Mouse (Mus musculus) layer of hippocampus, adult 9-11 months (tissue): Measurements from ENCODE around the gene Olfr1167.
"Not testable (repeated sequence)": the region's sequence is repeated elsewhere in the genome, so short reads cannot be mapped to it uniquely, and the experiment has no call there.

ENCODE experiments used
- DNase-seq: peaks from one replicate; pipeline ENCODE4 v3.0.0; 2022

Olfr1167 gene

DNA sequence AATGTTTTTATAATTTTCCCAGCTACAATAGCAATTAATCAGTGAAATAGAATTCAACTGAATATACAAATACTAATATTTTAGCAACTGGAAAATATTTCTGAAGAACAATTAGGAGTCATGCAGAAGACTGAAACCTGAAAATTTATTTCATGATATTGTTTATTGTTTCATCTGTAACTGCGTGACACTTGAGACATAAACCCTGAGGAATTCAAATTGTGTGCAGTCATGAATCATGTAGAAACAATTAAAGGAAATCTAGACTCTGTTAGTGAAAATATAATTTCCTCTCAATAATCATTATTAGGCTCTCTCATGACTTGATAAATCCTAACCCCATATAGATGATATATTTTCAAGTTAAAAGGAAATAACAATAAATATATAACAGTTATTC is at the start of gene Olfr1167:
Olfr1167 (minus strand) TSS at position 101 of the 400 bp plus-strand sequence.
- DNase-seq: not testable (repeated sequence)

DNA sequence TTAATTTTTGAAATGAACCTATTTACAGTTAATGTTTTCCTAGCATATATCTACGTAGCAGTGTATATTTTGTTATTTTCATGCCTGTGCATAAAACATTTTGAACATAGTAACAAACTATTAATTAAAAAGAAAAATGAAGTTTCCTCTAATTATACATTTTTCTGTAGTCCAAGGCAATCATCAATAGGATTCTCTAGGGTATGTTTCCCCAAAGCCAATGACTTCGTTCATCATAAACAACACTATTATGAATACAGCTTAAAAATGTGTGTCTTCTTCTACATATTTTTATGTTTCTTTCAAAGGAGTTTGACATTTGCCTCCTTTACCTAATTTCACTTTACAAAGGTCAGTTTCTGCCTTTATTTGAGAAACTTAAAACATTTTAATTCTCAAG is 26.6 kb upstream of the Olfr1167 start, which contains the start of gene Olfr1168:
Olfr1168 (plus strand) TSS at position 301 of the 400 bp plus-strand sequence.
- no peak for DNase-seq

DNA sequence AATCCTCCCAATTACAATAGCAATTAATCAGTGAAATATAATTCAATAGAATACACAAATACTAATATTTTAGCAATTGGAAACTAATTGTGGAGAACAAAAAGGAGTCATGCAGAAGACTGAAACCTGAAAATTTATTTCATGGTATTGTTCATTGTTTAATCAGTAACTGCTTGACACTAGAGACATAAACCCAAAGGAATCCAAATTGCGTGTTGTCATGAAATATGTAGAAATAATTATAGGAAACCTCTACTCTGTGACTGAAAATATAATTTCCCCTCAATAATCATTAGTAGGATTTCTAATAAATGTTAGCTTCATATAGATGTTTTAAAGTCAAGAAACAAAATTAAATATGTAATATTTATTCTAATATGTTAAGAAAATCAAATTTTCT is 26.8 kb downstream of the Olfr1167 start, which contains the start of gene Olfr1166:
Olfr1166 (minus strand) TSS at position 101 of the 400 bp plus-strand sequence.
- DNase-seq: no peak
